Mouse (Mus musculus): Measurements from ENCODE around the gene Rrp7a. TPM values are rescaled to one million over a fixed set of nuclear protein-coding genes. Genes with fewer than 3 reads are reported as not detected.

Rrp7a gene
- polyA plus RNA-seq, 1 experiment = 60.9 TPM

GRCm38 (mm10) chr15:83111874-83112273 lies 10.7 kb downstream of the Rrp7a start:
- DNase-seq (ENCODE audit: low spot score) = no peak

DNA sequence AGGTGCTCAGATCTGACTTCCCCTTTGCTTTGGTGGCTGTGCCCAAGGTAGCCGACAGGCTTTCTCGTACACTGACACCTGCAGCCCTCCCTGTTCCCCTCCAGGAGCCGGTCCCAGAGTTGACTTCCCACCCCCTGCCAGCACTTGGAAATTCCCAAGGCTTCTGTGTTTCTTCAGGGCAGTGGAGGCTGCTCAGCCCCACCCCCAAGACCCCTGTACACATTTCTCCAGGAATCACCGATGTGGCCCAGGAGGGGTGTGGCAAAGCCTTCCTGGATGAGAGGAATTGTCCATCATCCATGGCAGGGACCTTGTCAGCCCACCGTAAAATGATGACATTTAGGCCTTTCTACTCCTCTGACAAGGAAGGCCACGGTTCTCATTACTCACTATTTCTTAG lies 11.3 kb downstream of the Rrp7a start:
- no peak for DNase-seq (ENCODE audit: low spot score)

- DNase-seq (ENCODE audit: low spot score) = no peak
Measured at GRCm38 (mm10) chr15:83107814-83108213, 14.8 kb downstream of the Rrp7a start.

DNA sequence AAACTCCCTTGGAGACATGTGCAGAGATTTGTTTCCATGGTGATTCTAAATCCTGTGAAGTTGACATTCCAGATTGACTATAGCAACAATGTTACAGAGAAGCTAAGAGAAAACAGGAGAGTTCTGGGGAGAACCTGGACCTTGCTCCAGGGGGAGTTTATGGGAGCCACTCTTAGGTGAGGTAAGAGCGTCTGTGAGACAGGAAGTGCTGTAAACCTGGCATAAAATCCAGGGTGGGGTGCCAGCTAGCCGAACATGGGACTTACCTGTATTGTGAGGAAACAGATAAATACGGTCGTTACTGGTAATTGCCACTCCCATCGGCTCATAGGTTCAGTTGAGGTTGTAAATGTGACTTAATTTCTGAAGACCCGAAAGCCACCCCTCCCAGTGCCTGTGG lies 16.2 kb downstream of the Rrp7a start:
- DNase-seq (ENCODE audit: low spot score) = no peak

GRCm38 (mm10) chr15:83103111-83103510 lies 19.5 kb downstream of the Rrp7a start:
- DNase-seq (ENCODE audit: low spot score) = no peak

- DNase-seq (ENCODE audit: low spot score) = no peak
Measured at GRCm38 (mm10) chr15:83100332-83100662, 22.3 kb downstream of the Rrp7a start.

- peak; percentile 80 for DNase-seq (ENCODE audit: low spot score)
Measured at GRCm38 (mm10) chr15:83099533-83100331, 22.9 kb downstream of the Rrp7a start.

GRCm38 (mm10) chr15:83095950-83096349 lies 26.7 kb downstream of the Rrp7a start:
- no peak for DNase-seq (ENCODE audit: low spot score)

GRCm38 (mm10) chr15:83093687-83094086 lies 28.9 kb downstream of the Rrp7a start:
- DNase-seq (ENCODE audit: low spot score) = no peak

- no peak for DNase-seq (ENCODE audit: low spot score)
Measured at GRCm38 (mm10) chr15:83090874-83091273, 31.7 kb downstream of the Rrp7a start.

- no peak for DNase-seq (ENCODE audit: low spot score)
Measured at GRCm38 (mm10) chr15:83089429-83089605, 33.3 kb downstream of the Rrp7a start, which contains the start of gene Serhl. TSS of gene Serhl (plus strand) at chr15:83089506.

DNA sequence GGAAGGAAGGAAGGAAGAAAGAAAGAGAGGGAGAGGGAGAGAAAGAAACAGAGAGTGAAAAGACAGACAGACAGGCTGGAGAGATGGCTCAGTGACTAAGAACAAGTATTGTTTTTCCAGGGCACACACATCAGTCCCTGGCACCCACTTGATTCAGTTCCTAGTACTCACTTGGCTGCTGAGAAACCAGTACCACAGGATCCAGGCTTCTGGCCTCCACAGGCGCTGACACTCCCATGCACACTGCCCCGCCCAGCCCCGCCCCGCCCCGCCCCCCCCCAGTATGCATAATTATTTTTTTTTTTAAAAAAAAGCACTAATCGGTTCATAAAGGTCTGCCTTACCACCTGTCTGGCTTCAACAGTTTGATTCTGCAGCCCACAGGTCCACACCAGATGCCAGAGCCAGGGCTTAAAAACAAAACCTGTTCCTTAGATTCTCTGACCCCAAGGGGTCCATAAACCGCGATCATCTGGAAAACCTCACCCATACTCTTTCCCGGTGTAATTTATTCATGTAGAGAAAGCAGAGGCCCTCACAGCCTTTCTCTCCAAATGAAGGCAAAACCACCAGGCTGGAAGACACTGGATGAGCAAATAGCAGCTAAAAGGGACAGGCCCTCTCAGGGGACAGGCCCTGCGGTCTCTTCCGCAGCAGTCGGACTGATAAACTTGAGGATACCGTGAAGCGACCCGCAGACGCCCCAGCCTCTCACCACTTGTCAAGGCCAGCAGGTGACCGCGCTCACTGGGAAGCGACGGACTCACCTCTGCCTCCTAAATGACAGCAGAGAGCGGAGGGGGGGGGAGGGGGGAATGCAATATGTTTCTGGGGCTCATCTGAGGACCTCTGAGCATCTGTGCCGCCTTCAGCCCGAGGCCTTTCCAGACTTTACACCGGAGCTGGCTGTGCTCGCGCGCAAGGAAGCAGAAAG lies 33.8 kb downstream of the Rrp7a start:
- no peak for DNase-seq (ENCODE audit: low spot score)

- no peak for DNase-seq (ENCODE audit: low spot score)
Measured at GRCm38 (mm10) chr15:83086636-83087328, 35.8 kb downstream of the Rrp7a start.

- no peak for DNase-seq (ENCODE audit: low spot score)
Measured at GRCm38 (mm10) chr15:83085901-83086300, 36.7 kb downstream of the Rrp7a start.

- no peak for DNase-seq (ENCODE audit: low spot score)
Measured at GRCm38 (mm10) chr15:83084022-83084640, 38.5 kb downstream of the Rrp7a start.

DNA sequence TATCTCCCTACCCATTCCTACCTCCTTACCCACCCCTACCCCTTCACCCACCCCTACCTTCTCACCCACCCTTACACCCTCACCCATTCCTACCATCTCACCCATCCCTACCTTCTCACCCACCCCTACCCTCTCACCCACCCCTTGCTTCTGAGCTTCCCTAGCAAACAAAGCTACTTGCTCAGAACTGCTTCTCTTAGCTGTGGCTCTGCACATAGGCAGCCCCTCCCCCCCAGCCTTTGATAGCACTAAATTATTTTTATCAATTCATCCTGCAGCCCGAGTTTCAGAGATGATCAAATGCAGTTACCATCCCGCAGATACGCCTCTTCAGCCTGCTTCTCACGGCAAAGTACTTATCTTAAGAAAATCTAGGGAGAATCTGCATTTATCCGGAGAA lies 39.1 kb downstream of the Rrp7a start:
- no peak for DNase-seq (ENCODE audit: low spot score)

GRCm38 (mm10) chr15:83075607-83076525 lies 46.7 kb downstream of the Rrp7a start:
- DNase-seq (ENCODE audit: low spot score) = no peak

GRCm38 (mm10) chr15:83074179-83074578 lies 48.4 kb downstream of the Rrp7a start:
- no peak for DNase-seq (ENCODE audit: low spot score)

DNA sequence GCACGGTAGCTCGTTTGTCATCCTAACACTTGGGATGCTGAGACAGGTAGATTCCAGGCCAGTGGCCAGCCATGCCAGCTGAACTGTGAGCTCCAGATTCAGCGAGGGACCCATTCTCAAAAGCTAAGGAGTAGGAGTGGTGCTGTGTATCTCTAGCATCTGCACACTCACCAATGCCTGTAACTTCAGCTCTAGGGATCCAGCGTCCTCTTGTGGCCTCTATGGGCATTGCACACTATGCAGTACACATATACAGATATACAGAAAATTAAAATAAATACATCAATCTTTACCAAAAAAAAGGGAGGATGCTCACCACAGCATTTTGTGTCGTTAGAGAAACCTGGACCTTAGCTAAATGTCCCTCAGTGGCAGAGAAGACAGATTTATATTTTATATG lies 50.8 kb downstream of the Rrp7a start:
- no peak for DNase-seq (ENCODE audit: low spot score)

DNA sequence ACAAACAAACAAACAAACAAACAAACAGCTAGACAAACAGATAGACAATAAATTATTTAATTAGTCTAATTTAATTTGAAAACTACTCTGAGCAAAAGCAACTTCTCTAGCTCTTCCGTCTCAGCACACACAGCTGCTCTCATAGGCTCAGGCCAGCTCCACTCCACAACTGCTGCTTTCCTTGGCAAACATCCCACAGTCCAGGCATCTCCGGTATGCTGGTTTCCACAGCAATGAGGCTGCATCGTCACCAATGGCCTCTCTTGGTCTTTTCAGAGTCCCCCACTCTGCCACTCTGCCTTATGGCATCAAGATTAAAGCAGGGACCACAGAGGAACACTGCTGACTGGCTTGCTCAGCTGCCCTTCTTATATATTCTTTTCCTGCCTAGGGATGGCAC lies 51.7 kb downstream of the Rrp7a start:
- no peak for DNase-seq (ENCODE audit: low spot score)

GRCm38 (mm10) chr15:83068270-83068669 lies 54.3 kb downstream of the Rrp7a start:
- no peak for DNase-seq (ENCODE audit: low spot score)

Measured in urinary bladder, adult 2 months (tissue).